Comparison of ENCODE assay signal across 24 mouse cellular contexts in the genomic region with DNA sequence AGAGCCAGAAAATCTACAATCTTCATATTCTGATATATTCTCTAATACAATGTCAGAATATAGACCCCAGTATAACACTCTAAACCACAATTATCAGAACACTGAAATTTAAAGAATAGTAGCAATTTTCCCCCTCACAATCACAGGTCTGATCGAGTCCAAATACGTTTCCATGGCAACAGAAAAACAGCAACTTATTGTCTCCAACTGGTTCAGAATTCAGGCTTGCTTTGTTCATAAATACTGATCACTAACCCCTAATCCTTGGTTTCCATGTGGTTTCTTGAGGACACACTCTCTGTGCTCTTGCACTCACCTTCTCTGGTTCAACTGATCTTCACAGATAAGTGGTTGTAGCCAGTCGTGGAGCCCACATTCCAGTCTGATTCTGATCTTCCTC.
DNase-seq lines count a peak whose midpoint lies in the region; ATAC-seq and TF ChIP-seq lines count a peak whose summit lies in the region.
"Had no signal": no experiment of that assay in that cellular context is flagged by ENCODE, and none has a peak within 500 bp of the region (broad histone marks: within the 10 kb centered on the region; RNA-seq: fewer than 3 reads in every experiment).

No protein-coding gene starts in this region.

- H3K4me1 ChIP-seq in embryonic facial prominence, embryonic 11.5 days (ENCODE audit: control insufficient read depth, insufficient read depth, low read length), result no peaks in the 10 kb centered on the region
- no peaks in the 10 kb centered on the region for H3K4me1 ChIP-seq in embryonic facial prominence, embryonic 10.5 days
- H3K4me1 ChIP-seq in hindbrain, postnatal 0 days (ENCODE audit: insufficient read depth, low read length), result no peaks in the 10 kb centered on the region
- H3K4me1 ChIP-seq in hindbrain, embryonic 11.5 days (replicated peaks; ENCODE audit: control insufficient read depth, insufficient read depth, low read length), result no peaks in the 10 kb centered on the region
- H3K4me1 ChIP-seq: embryonic facial prominence, embryonic 13.5 days; heart, embryonic 13.5 days; hindbrain, embryonic 10.5 days; limb, embryonic 12.5 days; liver, embryonic 15.5 days; neural tube, embryonic 13.5 days had no signal

- H3K36me3 ChIP-seq in embryonic facial prominence, embryonic 11.5 days (replicated peaks; ENCODE audit: control insufficient read depth, insufficient read depth, low read depth, low read length), result no peaks in the 10 kb centered on the region
- no peaks in the 10 kb centered on the region for H3K36me3 ChIP-seq in embryonic facial prominence, embryonic 10.5 days (replicated peaks)
- no peaks in the 10 kb centered on the region for H3K36me3 ChIP-seq in hindbrain, postnatal 0 days (ENCODE audit: insufficient read depth, low read length)
- H3K36me3 ChIP-seq in hindbrain, embryonic 11.5 days (ENCODE audit: control insufficient read depth, insufficient read depth, low read length), result no peaks in the 10 kb centered on the region
- H3K36me3 ChIP-seq: embryonic facial prominence, embryonic 13.5 days; G1E; heart, embryonic 13.5 days; hindbrain, embryonic 10.5 days; limb, embryonic 12.5 days; liver, embryonic 15.5 days; neural tube, embryonic 13.5 days had no signal

- H3K9me3 ChIP-seq in embryonic facial prominence, embryonic 11.5 days (replicated peaks; ENCODE audit: control insufficient read depth, low read length), result no peaks in the 10 kb centered on the region
- H3K9me3 ChIP-seq in embryonic facial prominence, embryonic 10.5 days, result no peaks in the 10 kb centered on the region
- no peaks in the 10 kb centered on the region for H3K9me3 ChIP-seq in hindbrain, postnatal 0 days (ENCODE audit: low read length)
- no peaks in the 10 kb centered on the region for H3K9me3 ChIP-seq in hindbrain, embryonic 11.5 days (ENCODE audit: control insufficient read depth, low read length)
- H3K9me3 ChIP-seq: embryonic facial prominence, embryonic 13.5 days; G1E; heart, embryonic 13.5 days; hindbrain, embryonic 10.5 days; limb, embryonic 12.5 days; liver, embryonic 15.5 days; neural tube, embryonic 13.5 days had no signal

- TF ChIP-seq CTCF in hindbrain, postnatal 0 days (IDR thresholded peaks at IDR 0.05; ENCODE audit: low read depth), result no peak

- ATAC-seq in embryonic facial prominence, embryonic 11.5 days (replicated peaks; ENCODE audit: insufficient number of reproducible peaks, low FRiP score, low TSS enrichment, low read depth), result no peak
- ATAC-seq in hindbrain, postnatal 0 days, result no peak
- ATAC-seq in hindbrain, embryonic 11.5 days (ENCODE audit: low FRiP score), result no peak
- ATAC-seq: intestine, postnatal 0 days had no signal

- H3K4me3 ChIP-seq in embryonic facial prominence, embryonic 11.5 days (ENCODE audit: low read depth, low read length), result no peak overlapping the region
- H3K4me3 ChIP-seq in embryonic facial prominence, embryonic 10.5 days, result no peak overlapping the region
- no peak overlapping the region for H3K4me3 ChIP-seq in hindbrain, postnatal 0 days (ENCODE audit: low read length)
- H3K4me3 ChIP-seq in hindbrain, embryonic 11.5 days (ENCODE audit: low read depth, low read length), result no peak overlapping the region
- H3K4me3 ChIP-seq: embryonic facial prominence, embryonic 13.5 days; heart, embryonic 13.5 days; hindbrain, embryonic 10.5 days; limb, embryonic 12.5 days; liver, embryonic 15.5 days; neural tube, embryonic 13.5 days had no signal

- H3K27me3 ChIP-seq in embryonic facial prominence, embryonic 11.5 days (ENCODE audit: control insufficient read depth, insufficient read depth, low read length), result no peaks in the 10 kb centered on the region
- H3K27me3 ChIP-seq in embryonic facial prominence, embryonic 10.5 days (replicated peaks; ENCODE audit: low read depth, poor library complexity, severe bottlenecking), result no peaks in the 10 kb centered on the region
- no peaks in the 10 kb centered on the region for H3K27me3 ChIP-seq in hindbrain, postnatal 0 days (ENCODE audit: insufficient read depth, low read length)
- no peaks in the 10 kb centered on the region for H3K27me3 ChIP-seq in hindbrain, embryonic 11.5 days (ENCODE audit: control insufficient read depth, insufficient read depth, low read length)
- H3K27me3 ChIP-seq: embryonic facial prominence, embryonic 13.5 days; heart, embryonic 13.5 days; limb, embryonic 12.5 days; liver, embryonic 15.5 days; neural tube, embryonic 13.5 days had no signal

- no peak overlapping the region for H3K4me2 ChIP-seq in embryonic facial prominence, embryonic 11.5 days (ENCODE audit: low read depth, low read length)
- H3K4me2 ChIP-seq in hindbrain, postnatal 0 days (ENCODE audit: low read depth, low read length), result no peak overlapping the region
- H3K4me2 ChIP-seq in hindbrain, embryonic 11.5 days (replicated peaks; ENCODE audit: low read depth, low read length), result no peak overlapping the region
- H3K4me2 ChIP-seq: embryonic facial prominence, embryonic 13.5 days; heart, embryonic 13.5 days; limb, embryonic 12.5 days; liver, embryonic 15.5 days; lung, embryonic 14.5 days; neural tube, embryonic 13.5 days had no signal

- intact Hi-C loops in left cerebral cortex, postnatal 4 days (cut with DNase I), result no loop called here

- H3K9ac ChIP-seq in embryonic facial prominence, embryonic 11.5 days (replicated peaks; ENCODE audit: low read length), result no peak overlapping the region
- no peak overlapping the region for H3K9ac ChIP-seq in hindbrain, postnatal 0 days (replicated peaks; ENCODE audit: low read length)
- no peak overlapping the region for H3K9ac ChIP-seq in hindbrain, embryonic 11.5 days (ENCODE audit: low read depth, low read length)
- H3K9ac ChIP-seq: embryonic facial prominence, embryonic 13.5 days; heart, embryonic 13.5 days; limb, embryonic 12.5 days; liver, embryonic 15.5 days; lung, embryonic 14.5 days; neural tube, embryonic 13.5 days had no signal

- 78% methylated on average over 3 of the region's 3 CpGs for WGBS in embryonic facial prominence, embryonic 11.5 days
- WGBS in embryonic facial prominence, embryonic 10.5 days, result 75% methylated on average over 3 of the region's 3 CpGs
- 59% methylated on average over 3 of the region's 3 CpGs for WGBS in hindbrain, postnatal 0 days
- WGBS in hindbrain, embryonic 11.5 days, result 78% methylated on average over 3 of the region's 3 CpGs

- DNase-seq in embryonic facial prominence, embryonic 11.5 days (ENCODE audit: low spot score), result peak; percentile 4
- no peak for DNase-seq in embryonic facial prominence, embryonic 10.5 days (ENCODE audit: low spot score)
- DNase-seq in hindbrain, postnatal 0 days (ENCODE audit: low spot score), result peak; percentile 38
- DNase-seq in hindbrain, embryonic 11.5 days (ENCODE audit: low spot score), result no peak
- peak; percentile 34 for DNase-seq in brain, adult 2 months (ENCODE audit: low read depth, low spot score)
- DNase-seq in telencephalon, adult 2 months (ENCODE audit: low read depth, low spot score), result peak; percentile 15
- DNase-seq in left cerebral cortex, postnatal 4 days, result no peak
- DNase-seq: adrenal gland, postnatal 10 days; cerebellum, adult 18-20 months; cerebellum, postnatal 10 days; gastrocnemius, postnatal 10 days; heart, postnatal 10 days; kidney, adult 9 months; kidney, postnatal 10 days; lung, embryonic 14.5 days; lung, postnatal 14 days had no signal

- H3K27ac ChIP-seq in embryonic facial prominence, embryonic 11.5 days (replicated peaks; ENCODE audit: low read depth, low read length), result no peak overlapping the region
- H3K27ac ChIP-seq in embryonic facial prominence, embryonic 10.5 days (replicated peaks), result no peak overlapping the region
- no peak overlapping the region for H3K27ac ChIP-seq in hindbrain, postnatal 0 days
- no peak overlapping the region for H3K27ac ChIP-seq in hindbrain, embryonic 11.5 days (ENCODE audit: low read depth, low read length)
- H3K27ac ChIP-seq: embryonic facial prominence, embryonic 13.5 days; heart, embryonic 13.5 days; hindbrain, embryonic 10.5 days; limb, embryonic 12.5 days; liver, embryonic 15.5 days; neural tube, embryonic 13.5 days had no signal

Comparison
In these comparisons a context has a peak if more than half of its experiments do, and no peak if none do; other contexts are left out.
1. DNase-seq: peak in embryonic facial prominence, embryonic 11.5 days (single experiment), hindbrain, postnatal 0 days (single experiment), brain, adult 2 months (single experiment) and telencephalon, adult 2 months (single experiment); none in embryonic facial prominence, embryonic 10.5 days (single experiment), hindbrain, embryonic 11.5 days (single experiment) and left cerebral cortex, postnatal 4 days (single experiment).